Mouse (Mus musculus): ENCODE measurements at regions not wholly inside any gene's neighbourhood (a gene's known extent, or its start where the extent isn't known, plus 50 kb on each side); places are given as distances from the start of the nearest gene placed in this dataset.

- TF ChIP-seq CTCF (IDR thresholded peaks at IDR 0.05; ENCODE audit: extremely low read depth, insufficient read depth, insufficient read length, insufficient replicate concordance) = no peak
- no peak for TF ChIP-seq POLR2A (IDR thresholded peaks at IDR 0.05; ENCODE audit: low read depth, low read length)
Observed at GRCm38 (mm10) chr15:63377258-63377657, 467.7 kb downstream of the Gsdmc2 start.

All from spleen, adult 2 months (tissue).